Mouse (Mus musculus) liver, embryonic 14.5 days (tissue): ENCODE measurements around the gene Fads6.

ENCODE experiments used
- CTCF ChIP-seq: IDR thresholded peaks from 2 replicates; pipeline ENCODE4 v1.5.1; 2016; ENCODE audit warnings: antibody characterized with exemption, low read depth, control low read depth
- EP300 ChIP-seq: IDR thresholded peaks from 2 replicates; pipeline ENCODE4 v1.6.1; 2016; ENCODE audit warnings: antibody characterized with exemption, low read depth

- TF ChIP-seq CTCF (no peak), EP300 (no peak)
Measured at GRCm38 (mm10) chr11:115274771-115275170, 22.7 kb downstream of the Fads6 start.
